Mouse (Mus musculus): Measurements from ENCODE around the gene Gm20696. TPM values are rescaled to one million over a fixed set of nuclear protein-coding genes. Genes with fewer than 3 reads are reported as not detected.

Gene Gm20696
- total RNA-seq, 2 experiments from 2014 or later = 4.1 to 5.4 TPM

DNA sequence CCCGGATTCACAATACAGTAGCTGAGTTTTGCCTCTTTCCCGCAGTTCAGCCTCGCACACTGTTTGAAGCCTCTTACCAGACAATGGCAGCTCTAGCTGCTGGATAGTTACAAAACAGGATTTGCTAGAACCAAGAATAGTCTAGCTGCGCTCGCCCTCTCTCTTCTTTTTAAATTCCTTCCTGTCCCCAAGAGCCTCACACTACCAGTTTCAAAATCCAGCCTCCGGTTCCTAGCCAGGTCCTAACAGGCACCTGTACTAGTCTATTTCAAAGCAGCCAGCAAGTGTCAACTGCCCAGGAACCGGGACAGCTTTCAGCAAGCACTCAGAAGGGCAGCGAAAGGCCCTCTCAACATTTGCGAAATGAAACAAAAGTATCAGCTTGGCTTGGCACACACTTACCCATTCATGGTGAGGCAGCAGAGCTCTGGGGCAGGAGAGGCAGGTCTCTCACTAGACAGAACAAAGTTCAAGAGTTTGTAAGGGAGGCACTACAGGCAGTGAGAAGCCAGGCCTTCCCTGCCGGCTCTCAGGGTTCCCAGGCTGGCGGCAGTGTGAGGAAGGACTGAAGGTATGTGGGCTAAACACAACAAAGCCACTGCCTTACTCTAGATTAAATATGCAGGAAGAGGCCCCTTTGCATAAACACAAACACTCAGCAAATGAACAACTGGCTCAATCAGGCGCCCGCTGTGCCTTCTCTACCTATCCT, 400.5 kb downstream of the Gm20696 start:
- peak in 1 of 2 experiments; percentile 16 for DNase-seq (ENCODE audit: low spot score in 2 of 2)

GRCm38 (mm10) chr6:99265173-99265572, 401.4 kb downstream of the Gm20696 start:
- no peak for DNase-seq (ENCODE audit: low spot score in 2 of 2)

GRCm38 (mm10) chr6:99264192-99265093, 402.2 kb downstream of the Gm20696 start:
- DNase-seq (ENCODE audit: low spot score in 2 of 2) = no peak

GRCm38 (mm10) chr6:99263886-99264185, 402.8 kb downstream of the Gm20696 start:
- DNase-seq (ENCODE audit: low spot score in 2 of 2) = no peak

DNA sequence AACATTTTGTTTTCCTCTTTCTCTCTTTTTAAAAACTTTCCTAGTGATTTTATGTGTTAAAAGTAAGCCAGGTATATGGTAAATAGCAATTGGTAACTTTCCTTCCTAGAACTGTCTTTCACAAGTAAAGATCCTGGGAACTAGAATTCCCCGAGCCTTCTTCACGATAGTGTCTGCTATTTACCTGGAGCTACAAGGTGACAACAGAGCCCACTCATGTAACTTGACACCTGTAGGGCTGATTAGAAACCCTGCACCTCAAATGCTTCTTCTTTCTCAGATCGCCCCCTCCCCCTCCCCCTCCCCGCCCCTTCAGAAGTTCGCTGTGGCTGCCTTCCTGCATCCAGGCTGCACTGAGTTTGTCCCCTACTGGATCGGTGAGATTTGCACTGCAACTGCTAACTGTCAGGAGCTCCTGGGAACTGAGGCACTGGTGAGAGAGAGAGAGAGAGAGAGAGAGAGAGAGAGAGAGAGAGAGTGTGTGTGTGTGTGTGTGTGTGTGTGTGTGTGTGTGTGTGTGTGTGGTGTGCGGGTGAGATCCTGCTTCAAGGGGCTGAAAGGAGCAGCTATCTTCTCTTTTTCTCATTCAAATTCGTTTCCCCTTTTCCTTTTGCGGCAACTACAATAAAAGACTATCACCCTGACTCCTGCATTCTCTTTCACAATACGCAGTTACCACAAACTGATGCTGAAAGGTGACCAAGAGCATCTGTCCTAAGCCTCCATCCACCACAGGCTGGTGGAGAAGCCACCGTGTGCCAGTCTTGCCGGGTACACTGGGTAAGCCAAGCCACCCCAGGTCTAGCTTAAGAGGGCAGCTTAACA, 403.3 kb downstream of the Gm20696 start:
- DNase-seq (ENCODE audit: low spot score in 2 of 2) = no peak

GRCm38 (mm10) chr6:99261737-99262130, 404.9 kb downstream of the Gm20696 start:
- DNase-seq (ENCODE audit: low spot score in 2 of 2) = no peak

DNA sequence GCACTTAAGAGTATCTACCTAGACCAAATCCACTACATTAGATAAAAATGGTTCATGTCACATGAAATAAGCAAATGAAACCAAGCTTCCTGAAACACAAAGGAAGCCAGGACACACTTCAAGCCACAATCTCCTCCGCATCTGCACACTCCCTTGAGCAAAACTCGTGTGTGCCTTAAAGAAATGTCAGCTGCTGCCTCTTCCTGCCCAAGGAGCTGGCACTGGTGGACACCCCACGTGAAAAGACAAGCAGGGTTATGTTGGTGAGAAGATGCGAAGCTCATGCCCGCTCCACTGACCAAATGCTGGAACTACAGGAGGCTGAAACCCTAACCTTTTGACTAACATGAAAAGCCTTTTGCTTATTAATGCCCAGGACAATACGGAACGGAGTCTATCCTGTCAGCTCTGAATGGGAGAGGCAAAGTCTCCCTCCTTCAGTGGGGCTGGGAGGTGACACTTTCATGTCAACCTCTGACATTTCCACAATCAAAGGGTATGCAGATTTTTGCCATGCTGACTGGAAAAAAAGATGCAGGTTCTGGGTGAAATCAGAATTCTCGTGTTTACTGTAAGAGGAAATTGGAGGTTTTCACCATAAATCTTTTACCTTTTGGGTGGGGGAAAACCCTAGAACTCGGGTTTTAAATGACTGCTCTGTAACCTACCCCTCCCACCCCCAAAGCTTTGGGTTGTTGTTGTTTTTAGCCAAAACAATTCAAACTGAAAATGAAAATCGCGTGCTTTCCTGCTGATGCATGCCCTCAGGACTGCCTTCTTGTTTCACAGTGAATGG, 405.5 kb downstream of the Gm20696 start:
- no peak for DNase-seq (ENCODE audit: low spot score in 2 of 2)

- no peak for DNase-seq (ENCODE audit: low spot score in 2 of 2)
Measured at GRCm38 (mm10) chr6:99258346-99258745, 408.3 kb downstream of the Gm20696 start.

- no peak for DNase-seq (ENCODE audit: low spot score in 2 of 2)
Measured at GRCm38 (mm10) chr6:99257676-99258075, 408.9 kb downstream of the Gm20696 start.

- DNase-seq (ENCODE audit: low spot score in 2 of 2) = no peak
Measured at GRCm38 (mm10) chr6:99253331-99253730, 413.3 kb downstream of the Gm20696 start.

- no peak for DNase-seq (ENCODE audit: low spot score in 2 of 2)
Measured at GRCm38 (mm10) chr6:99252816-99253215, 413.8 kb downstream of the Gm20696 start.

GRCm38 (mm10) chr6:99251924-99252323, 414.7 kb downstream of the Gm20696 start:
- DNase-seq (ENCODE audit: low spot score in 2 of 2) = no peak

DNA sequence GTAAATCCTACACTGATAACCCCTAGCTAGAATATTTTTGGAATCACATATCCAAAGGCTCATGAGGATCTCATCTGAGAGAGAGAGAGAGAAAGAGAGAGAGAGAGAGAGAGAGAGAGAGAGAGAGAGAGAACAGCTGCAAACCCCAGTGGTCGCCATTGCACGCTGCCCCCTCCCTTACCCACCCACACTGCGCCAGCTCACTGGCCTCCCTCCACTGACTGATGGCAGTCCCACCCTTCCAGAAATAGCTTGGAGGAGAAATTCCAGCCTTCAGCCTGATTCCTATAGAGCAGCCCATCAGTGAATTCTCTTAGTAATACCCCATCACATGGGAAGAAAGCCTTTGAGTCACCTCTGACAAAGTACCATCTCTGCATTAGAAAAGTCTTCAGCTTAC, 415.4 kb downstream of the Gm20696 start:
- no peak for DNase-seq (ENCODE audit: low spot score in 2 of 2)

DNA sequence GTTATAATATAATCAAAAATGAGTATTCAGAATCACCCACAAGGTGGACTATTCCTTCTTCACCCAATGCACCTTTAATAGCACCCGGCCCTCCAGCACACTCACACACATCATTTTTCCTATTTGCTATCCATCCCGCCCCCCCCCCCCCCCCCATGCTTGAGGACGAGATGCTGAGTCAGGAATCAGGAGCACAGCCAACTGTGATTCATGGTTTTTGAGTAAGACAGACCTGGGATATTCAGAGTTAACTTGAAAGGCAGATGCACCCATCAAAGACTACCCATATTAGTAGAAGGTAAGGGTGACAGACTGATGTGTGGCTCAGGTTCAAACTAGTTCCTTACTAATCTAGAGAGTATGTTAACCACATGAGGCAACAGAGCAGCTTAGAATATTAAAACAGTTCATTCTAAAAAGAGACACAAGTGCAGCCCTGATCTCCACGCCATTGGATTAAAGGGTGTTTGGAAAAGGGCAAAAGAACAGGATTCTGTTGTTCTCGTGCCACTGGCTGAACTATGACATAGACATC, 417.0 kb downstream of the Gm20696 start:
- DNase-seq (ENCODE audit: low spot score in 2 of 2) = no peak

GRCm38 (mm10) chr6:99248396-99248795, 418.2 kb downstream of the Gm20696 start:
- DNase-seq (ENCODE audit: low spot score in 2 of 2) = no peak

DNA sequence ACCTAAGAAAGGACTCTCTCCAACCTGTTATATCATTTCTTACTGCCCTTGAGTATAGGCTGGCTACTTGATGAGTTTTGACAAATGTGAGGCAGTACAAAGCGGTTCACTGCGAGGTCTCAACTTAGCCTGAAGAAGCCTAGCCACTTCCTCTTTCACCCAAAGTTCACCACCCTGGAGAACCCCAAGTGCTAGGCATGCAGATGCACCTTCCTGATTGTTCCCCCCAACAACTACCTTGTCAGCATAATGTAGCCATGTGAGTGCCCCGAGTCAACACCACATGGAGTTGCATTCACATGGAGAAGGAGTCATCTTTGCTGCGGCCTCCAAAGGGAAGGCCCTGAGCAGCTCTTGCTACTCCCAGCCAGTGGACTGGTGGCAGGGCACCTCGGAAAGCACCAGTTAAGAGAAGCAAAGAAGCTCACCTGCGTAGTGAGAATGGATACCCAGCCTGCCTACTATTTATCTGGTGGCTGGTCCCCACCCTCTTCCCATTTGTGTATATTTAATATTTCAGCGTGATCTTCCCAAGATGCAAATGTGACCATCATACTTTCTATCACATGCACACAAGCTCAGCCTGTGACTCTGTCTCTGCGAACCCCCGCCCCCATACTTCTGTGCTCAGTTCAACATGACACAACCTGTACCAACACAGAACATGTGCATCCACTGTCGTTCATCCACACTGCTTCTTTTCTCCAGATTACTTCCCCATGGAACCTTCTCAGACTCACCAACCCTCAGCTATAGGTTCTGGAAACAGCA, 424.8 kb downstream of the Gm20696 start:
- DNase-seq (ENCODE audit: low spot score in 2 of 2) = no peak

DNA sequence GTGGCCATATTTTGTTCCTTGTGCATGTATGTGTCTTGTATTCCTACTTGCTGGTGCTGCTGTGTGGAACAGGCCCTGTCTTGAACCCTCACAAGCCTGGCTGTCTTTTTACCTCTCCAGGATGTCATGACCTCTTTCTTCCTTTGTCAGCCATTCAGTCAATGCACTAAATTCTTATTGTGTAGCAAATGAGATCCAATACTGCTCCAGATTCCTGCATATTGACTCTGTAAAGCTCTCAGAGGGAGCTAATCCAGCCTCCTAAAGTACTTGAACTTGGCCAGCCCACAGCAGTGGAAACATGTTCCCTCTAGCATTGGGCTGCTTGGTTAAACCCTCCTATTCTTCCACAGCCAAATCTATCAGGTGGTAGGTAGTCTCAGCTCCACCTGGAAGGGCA, 425.8 kb downstream of the Gm20696 start:
- no peak for DNase-seq (ENCODE audit: low spot score in 2 of 2)

GRCm38 (mm10) chr6:99235588-99235987, 431.0 kb downstream of the Gm20696 start:
- no peak for DNase-seq (ENCODE audit: low spot score in 2 of 2)

GRCm38 (mm10) chr6:99233411-99233810, 433.2 kb downstream of the Gm20696 start:
- no peak for DNase-seq (ENCODE audit: low spot score in 2 of 2)

DNA sequence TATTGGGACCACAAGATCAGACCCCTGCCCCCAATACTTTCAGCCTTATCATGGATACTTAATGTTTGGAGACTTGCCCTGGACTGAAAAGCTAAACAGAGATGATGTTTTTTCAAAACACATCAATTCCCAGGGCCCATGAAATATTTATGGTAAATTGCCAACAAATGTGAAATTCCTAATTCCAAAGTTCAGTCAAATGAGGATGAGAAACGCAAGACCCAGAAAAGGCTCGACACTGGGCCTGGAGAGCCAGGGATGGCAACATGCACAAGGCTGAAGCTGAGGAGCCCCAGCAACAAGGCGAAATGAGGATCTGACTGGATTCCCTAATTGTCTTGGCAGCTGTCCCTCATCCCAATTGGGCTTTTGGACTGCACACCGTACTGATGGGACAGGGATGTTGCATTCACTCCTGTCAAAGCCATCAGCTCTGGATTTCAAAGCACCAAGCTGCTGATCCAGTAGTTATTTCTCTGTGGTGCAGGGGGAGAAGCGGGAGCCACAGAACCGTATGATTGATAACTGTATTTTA, 438.2 kb downstream of the Gm20696 start:
- no peak for DNase-seq (ENCODE audit: low spot score in 2 of 2)
